Mouse (Mus musculus) spleen, postnatal 10 days (tissue): Measurements from ENCODE around the gene Tectb.
"Not testable (repeated sequence)": the region's sequence is repeated elsewhere in the genome, so short reads cannot be mapped to it uniquely, and the experiment has no call there.

Experiments used
- DNase-seq, 2 experiments: peaks; one replicate each; pipeline ENCODE4 v3.0.0; 2021 to 2022; ENCODE audit warnings: low spot score in 2 of 2

Gene Tectb

GRCm38 (mm10) chr19:55180433-55180832 lies at the start of gene Tectb:
Tectb (plus strand) TSS chr19:55180733.
- no peak for DNase-seq

- no peak for DNase-seq
These were observed 48.8 kb upstream of the Tectb start for GRCm38 (mm10) chr19:55131747-55132146.

- DNase-seq = no peak
These were observed 48.1 kb upstream of the Tectb start for GRCm38 (mm10) chr19:55132476-55132875.

- DNase-seq = no peak
These were observed 46.0 kb upstream of the Tectb start for GRCm38 (mm10) chr19:55134521-55134920.

- no peak for DNase-seq
These were observed 44.6 kb upstream of the Tectb start for GRCm38 (mm10) chr19:55135918-55136317.

GRCm38 (mm10) chr19:55136693-55137427 lies 43.7 kb upstream of the Tectb start:
- no peak for DNase-seq

GRCm38 (mm10) chr19:55137884-55138283 lies 42.6 kb upstream of the Tectb start:
- DNase-seq = no peak

GRCm38 (mm10) chr19:55138506-55138905 lies 42.0 kb upstream of the Tectb start:
- no peak for DNase-seq

GRCm38 (mm10) chr19:55139301-55139700 lies 41.2 kb upstream of the Tectb start:
- DNase-seq = no peak

- DNase-seq = no peak
These were observed 36.9 kb upstream of the Tectb start for GRCm38 (mm10) chr19:55143391-55144300.

GRCm38 (mm10) chr19:55144691-55145090 lies 35.8 kb upstream of the Tectb start:
- DNase-seq = no peak

GRCm38 (mm10) chr19:55145136-55145535 lies 35.4 kb upstream of the Tectb start:
- no peak for DNase-seq

GRCm38 (mm10) chr19:55147568-55147967 lies 33.0 kb upstream of the Tectb start:
- no peak for DNase-seq

- DNase-seq = no peak
These were observed 32.4 kb upstream of the Tectb start for GRCm38 (mm10) chr19:55148109-55148508.

GRCm38 (mm10) chr19:55149646-55150045 lies 30.9 kb upstream of the Tectb start:
- no peak for DNase-seq

- not testable (repeated sequence) for DNase-seq
These were observed 28.3 kb upstream of the Tectb start for GRCm38 (mm10) chr19:55152274-55152673.

GRCm38 (mm10) chr19:55152983-55153382 lies 27.6 kb upstream of the Tectb start:
- no peak for DNase-seq

GRCm38 (mm10) chr19:55157029-55157428 lies 23.5 kb upstream of the Tectb start:
- DNase-seq = no peak

- DNase-seq = no peak
These were observed 21.9 kb upstream of the Tectb start for GRCm38 (mm10) chr19:55158606-55159005.

- DNase-seq = no peak
These were observed 20.7 kb upstream of the Tectb start for GRCm38 (mm10) chr19:55159826-55160225.

- no peak for DNase-seq
These were observed 18.3 kb upstream of the Tectb start for GRCm38 (mm10) chr19:55162271-55162670.

- no peak for DNase-seq
These were observed 16.4 kb upstream of the Tectb start for GRCm38 (mm10) chr19:55164162-55164561.
